ENCODE assay signal across 13 mouse cellular contexts in genomic region chr7:141934128-141934898, GRCm38 (mm10). TPM values are rescaled to one million over a fixed set of nuclear protein-coding genes. Genes with fewer than 3 reads are reported as not detected.
DNase-seq lines count a peak whose midpoint lies in the region; ATAC-seq lines count a peak whose summit lies in the region.
"Had no signal": no experiment of that assay in that cellular context is flagged by ENCODE, and none has a peak within 500 bp of the region (broad histone marks: within the 10 kb centered on the region; RNA-seq: fewer than 3 reads in every experiment).

No protein-coding gene starts in this region.

- no peaks in the 10 kb centered on the region for H3K9me3 ChIP-seq in neural tube, embryonic 15.5 days (replicated peaks)
- H3K9me3 ChIP-seq in forebrain, embryonic 14.5 days (replicated peaks; ENCODE audit: control insufficient read depth, low read length), result no peaks in the 10 kb centered on the region
- H3K9me3 ChIP-seq in midbrain, embryonic 12.5 days, result no peaks in the 10 kb centered on the region
- H3K9me3 ChIP-seq: limb, embryonic 13.5 days; lung, embryonic 15.5 days had no signal

- no peak overlapping the region for H3K4me2 ChIP-seq in neural tube, embryonic 15.5 days
- no peak overlapping the region for H3K4me2 ChIP-seq in forebrain, embryonic 14.5 days (ENCODE audit: low read length)
- H3K4me2 ChIP-seq in midbrain, embryonic 12.5 days (replicated peaks), result no peak overlapping the region
- H3K4me2 ChIP-seq: limb, embryonic 13.5 days; lung, embryonic 15.5 days had no signal

- H3K27me3 ChIP-seq in neural tube, embryonic 15.5 days (replicated peaks), result no peaks in the 10 kb centered on the region
- no peaks in the 10 kb centered on the region for H3K27me3 ChIP-seq in forebrain, embryonic 14.5 days (replicated peaks; ENCODE audit: control insufficient read depth, insufficient read depth, low read length)
- no peaks in the 10 kb centered on the region for H3K27me3 ChIP-seq in midbrain, embryonic 12.5 days
- H3K27me3 ChIP-seq: lung, embryonic 15.5 days had no signal

- H3K9ac ChIP-seq in neural tube, embryonic 15.5 days (replicated peaks), result no peak overlapping the region
- no peak overlapping the region for H3K9ac ChIP-seq in forebrain, embryonic 14.5 days (ENCODE audit: low read length)
- no peak overlapping the region for H3K9ac ChIP-seq in midbrain, embryonic 12.5 days (replicated peaks)
- H3K9ac ChIP-seq: limb, embryonic 13.5 days; lung, embryonic 15.5 days had no signal

- peaks cover 9% of the 10 kb centered on the region for H3K4me1 ChIP-seq in neural tube, embryonic 15.5 days
- H3K4me1 ChIP-seq in forebrain, embryonic 14.5 days (ENCODE audit: control insufficient read depth, insufficient read depth, low read length), result peaks cover 9% of the 10 kb centered on the region
- peaks cover 16% of the 10 kb centered on the region for H3K4me1 ChIP-seq in midbrain, embryonic 12.5 days
- H3K4me1 ChIP-seq: limb, embryonic 13.5 days; lung, embryonic 15.5 days had no signal

- no peaks in the 10 kb centered on the region for H3K36me3 ChIP-seq in neural tube, embryonic 15.5 days
- no peaks in the 10 kb centered on the region for H3K36me3 ChIP-seq in forebrain, embryonic 14.5 days (ENCODE audit: control insufficient read depth, insufficient read depth, low read length)
- H3K36me3 ChIP-seq in midbrain, embryonic 12.5 days, result no peaks in the 10 kb centered on the region
- H3K36me3 ChIP-seq: limb, embryonic 13.5 days; lung, embryonic 15.5 days had no signal

- no peak for ATAC-seq in neural tube, embryonic 15.5 days (ENCODE audit: low FRiP score)
- peak; percentile 79 for ATAC-seq in forebrain, embryonic 14.5 days
- peak; percentile 94 for ATAC-seq in midbrain, embryonic 12.5 days (ENCODE audit: low FRiP score, low read depth)
- ATAC-seq: CD4-positive, CD25-positive, alpha-beta regulatory T cell, adult 4 months had no signal

- H3K4me3 ChIP-seq in neural tube, embryonic 15.5 days (replicated peaks), result no peak overlapping the region
- H3K4me3 ChIP-seq in forebrain, embryonic 14.5 days (ENCODE audit: low read depth, low read length), result no peak overlapping the region
- H3K4me3 ChIP-seq in midbrain, embryonic 12.5 days, result no peak overlapping the region
- H3K4me3 ChIP-seq: limb, embryonic 13.5 days; lung, embryonic 15.5 days had no signal

- H3K27ac ChIP-seq in neural tube, embryonic 15.5 days (replicated peaks), result no peak overlapping the region
- H3K27ac ChIP-seq in forebrain, embryonic 14.5 days (ENCODE audit: low read depth, low read length), result peak overlapping the region; percentile 77
- H3K27ac ChIP-seq in midbrain, embryonic 12.5 days (replicated peaks), result peak overlapping the region; percentile 81
- H3K27ac ChIP-seq: limb, embryonic 13.5 days; lung, embryonic 15.5 days had no signal

- peak; percentile 47 for DNase-seq in neural tube, embryonic 10.5 days (ENCODE audit: extremely low spot score, low spot score)
- peak; percentile 73 for DNase-seq in forebrain, embryonic 14.5 days (ENCODE audit: low spot score)
- no peak for DNase-seq in lung, postnatal 14 days
- no peak for DNase-seq in thymus, postnatal 14 days
- no peak for DNase-seq in kidney, adult 11 months
- DNase-seq in adrenal gland, postnatal 14 days, result no peak
- DNase-seq: heart, postnatal 36 days; kidney, postnatal 4 days had no signal

- WGBS in neural tube, embryonic 15.5 days, result 30% methylated on average over 7 of the region's 7 CpGs
- 46% methylated on average over 7 of the region's 7 CpGs for WGBS in forebrain, embryonic 14.5 days
- 54% methylated on average over 7 of the region's 7 CpGs for WGBS in midbrain, embryonic 12.5 days

RNA-seq across cellular contexts. Expression of gene Brsk2, which starts 15.2 kb away (rescaled TPM):
- 17.5 and 20.2 TPM in 2 replicates for polyA plus RNA-seq in neural tube, embryonic 15.5 days (2015; fragmentation: Nextera tagmentation; extraction: Ambion mirVana)
- polyA plus RNA-seq in forebrain, embryonic 14.5 days (2014; fragmentation: Nextera tagmentation; extraction: Ambion mirVana), result 20.8 and 21.7 TPM in 2 replicates
- 20.5 and 22.9 TPM in 2 replicates for polyA plus RNA-seq in midbrain, embryonic 12.5 days (2016; fragmentation: Nextera tagmentation; extraction: Ambion mirVana)
- total RNA-seq in adrenal gland, postnatal 14 days (2021), result 3.0 and 4.0 TPM in 2 replicates

RNA-seq across cellular contexts. Expression of gene Tollip, which starts 16.0 kb away (rescaled TPM):
- polyA plus RNA-seq in neural tube, embryonic 15.5 days (2015; fragmentation: Nextera tagmentation; extraction: Ambion mirVana), result 67.5 and 70.0 TPM in 2 replicates
- polyA plus RNA-seq in forebrain, embryonic 14.5 days (2014; fragmentation: Nextera tagmentation; extraction: Ambion mirVana), result 74.0 and 87.3 TPM in 2 replicates
- polyA plus RNA-seq in midbrain, embryonic 12.5 days (2016; fragmentation: Nextera tagmentation; extraction: Ambion mirVana), result 68.0 and 68.2 TPM in 2 replicates
- total RNA-seq in adrenal gland, postnatal 14 days (2021), result 47.8 and 52.5 TPM in 2 replicates

Comparison
In these comparisons a context has a peak if more than half of its experiments do, and no peak if none do; other contexts are left out.
1. DNase-seq: peak in neural tube, embryonic 10.5 days (single experiment) and forebrain, embryonic 14.5 days (single experiment); none in lung, postnatal 14 days (single experiment), thymus, postnatal 14 days (single experiment), kidney, adult 11 months (single experiment) and adrenal gland, postnatal 14 days (single experiment).